Mouse (Mus musculus) midbrain, embryonic 12.5 days (tissue): ENCODE data around the gene Srd5a3. TPM values are rescaled to one million over a fixed set of nuclear protein-coding genes. Genes with fewer than 3 reads are reported as not detected.

Experiments used
- ATAC-seq: fragments of 200-750 bp; cut with Nextera tagmentation; 2 replicates; pipeline ENCODE4 v1.8.0; 2017; ENCODE audit warnings: low read depth, moderate TSS enrichment, moderate library complexity; ENCODE audit not compliant: low FRiP score
- H3K27ac ChIP-seq: fragments of 300-500 bp; sonication (generic); replicated peaks from 2 replicates; pipeline ENCODE4 v1.5.1; 2016; ENCODE audit warnings: mild to moderate bottlenecking
- H3K27me3 ChIP-seq: fragments of 300-500 bp; sonication (generic); 2 replicates; pipeline ENCODE4 v1.6.1; 2016; ENCODE audit warnings: mild to moderate bottlenecking
- H3K36me3 ChIP-seq: fragments of 300-500 bp; sonication (generic); 2 replicates; pipeline ENCODE4 v1.6.1; 2016
- H3K4me1 ChIP-seq: fragments of 300-500 bp; sonication (generic); 2 replicates; pipeline ENCODE4 v1.6.1; 2016
- H3K4me2 ChIP-seq: fragments of 300-500 bp; sonication (generic); replicated peaks from 2 replicates; pipeline ENCODE4 v1.6.1; 2016; ENCODE audit warnings: mild to moderate bottlenecking, moderate library complexity
- H3K4me3 ChIP-seq: fragments of 300-500 bp; sonication (generic); 2 replicates; pipeline ENCODE4 v1.5.1; 2016; ENCODE audit warnings: mild to moderate bottlenecking
- H3K9ac ChIP-seq: fragments of 300-500 bp; sonication (generic); replicated peaks from 2 replicates; pipeline ENCODE4 v1.6.1; 2016; ENCODE audit warnings: mild to moderate bottlenecking, moderate library complexity
- H3K9me3 ChIP-seq: fragments of 300-500 bp; sonication (generic); 2 replicates; pipeline ENCODE4 v1.6.1; 2016; ENCODE audit warnings: mild to moderate bottlenecking
- WGBS: fragments of 180-500 bp; shearing (Covaris S2); methylation state at CpG from one replicate; pipeline ENCODE4 v1.1.7; 2016; 5-methylcytosine and 5-hydroxymethylcytosine counted together
- polyA plus RNA-seq: library from polyadenylated mRNA; unstranded; fragments of >200 nt; fragmentation: Nextera tagmentation; extraction: Ambion mirVana; gene quantifications from 2 replicates; pipeline ENCODE4 v1.2.1, GENCODE M21; 2016

Gene Srd5a3
- polyA plus RNA-seq, 1 experiment from 2014 or later, result 15.8 TPM

- no peak overlapping the region for H3K9ac ChIP-seq
- no peaks in the 10 kb centered on the region for H3K36me3 ChIP-seq
- no peak overlapping the region for H3K4me3 ChIP-seq
- ATAC-seq, result no peak
- H3K27me3 ChIP-seq, result peaks cover 5% of the 10 kb centered on the region
- H3K4me1 ChIP-seq, result no peaks in the 10 kb centered on the region
- H3K27ac ChIP-seq, result no peak overlapping the region
- 84% methylated on average over 7 of the region's 7 CpGs for WGBS
- H3K9me3 ChIP-seq, result no peaks in the 10 kb centered on the region
- no peak overlapping the region for H3K4me2 ChIP-seq
These were observed 37.6 kb downstream of the Srd5a3 start for GRCm38 (mm10) chr5:76177664-76178063.

GRCm38 (mm10) chr5:76179171-76179570 is 39.1 kb downstream of the Srd5a3 start:
- 97% methylated on average over 5 of the region's 5 CpGs for WGBS
- no peak overlapping the region for H3K27ac ChIP-seq
- no peak for ATAC-seq
- H3K36me3 ChIP-seq, result no peaks in the 10 kb centered on the region
- H3K9ac ChIP-seq, result no peak overlapping the region
- H3K27me3 ChIP-seq, result peaks cover 8% of the 10 kb centered on the region
- no peaks in the 10 kb centered on the region for H3K9me3 ChIP-seq
- no peak overlapping the region for H3K4me3 ChIP-seq
- H3K4me1 ChIP-seq, result no peaks in the 10 kb centered on the region
- H3K4me2 ChIP-seq, result no peak overlapping the region

GRCm38 (mm10) chr5:76179791-76180190 is 39.7 kb downstream of the Srd5a3 start:
- ATAC-seq, result no peak
- no peak overlapping the region for H3K4me3 ChIP-seq
- H3K27me3 ChIP-seq, result peaks cover 8% of the 10 kb centered on the region
- WGBS, result 80% methylated on average over 5 of the region's 5 CpGs
- H3K9ac ChIP-seq, result no peak overlapping the region
- no peak overlapping the region for H3K4me2 ChIP-seq
- no peak overlapping the region for H3K27ac ChIP-seq
- H3K9me3 ChIP-seq, result no peaks in the 10 kb centered on the region
- peaks cover 2% of the 10 kb centered on the region; the same call in 1 of the 2 replicates for H3K4me1 ChIP-seq
- no peaks in the 10 kb centered on the region for H3K36me3 ChIP-seq

- H3K36me3 ChIP-seq, result no peaks in the 10 kb centered on the region
- no peak overlapping the region for H3K4me2 ChIP-seq
- 71% methylated on average over 3 of the region's 3 CpGs for WGBS
- no peak overlapping the region for H3K4me3 ChIP-seq
- peaks cover 8% of the 10 kb centered on the region for H3K27me3 ChIP-seq
- H3K27ac ChIP-seq, result no peak overlapping the region
- H3K9me3 ChIP-seq, result no peaks in the 10 kb centered on the region
- H3K9ac ChIP-seq, result no peak overlapping the region
- ATAC-seq, result no peak
- peaks cover 18% of the 10 kb centered on the region for H3K4me1 ChIP-seq
These were observed 42.3 kb downstream of the Srd5a3 start for GRCm38 (mm10) chr5:76182326-76182725.

GRCm38 (mm10) chr5:76183043-76183749 is 43.1 kb downstream of the Srd5a3 start:
- 0 out of 2 replicates have a peak overlapping the region, but pooled peaks have one; percentile 97 for H3K27ac ChIP-seq
- no peaks in the 10 kb centered on the region for H3K9me3 ChIP-seq
- peak overlapping the region; percentile 96 for H3K9ac ChIP-seq
- peaks cover 18% of the 10 kb centered on the region for H3K4me1 ChIP-seq
- H3K4me3 ChIP-seq, result peak overlapping the region; percentile 93
- ATAC-seq, result no peak
- H3K4me2 ChIP-seq, result peak overlapping the region; percentile 73
- peaks cover 8% of the 10 kb centered on the region for H3K27me3 ChIP-seq
- WGBS, result 43% methylated on average over 17 of the region's 17 CpGs
- H3K36me3 ChIP-seq, result no peaks in the 10 kb centered on the region

GRCm38 (mm10) chr5:76183750-76184261 is 43.7 kb downstream of the Srd5a3 start, which contains the start of gene Tmem165:
Gene Tmem165, plus strand, starts transcription at chr5:76183880.
- peak; percentile 97 for ATAC-seq
- WGBS, result 0% methylated on average over 53 of the region's 62 CpGs
- H3K4me3 ChIP-seq, result peak within 1 kb of the TSS; percentile 93
- H3K9ac ChIP-seq, result peak within 1 kb of the TSS; percentile 96
- H3K27ac ChIP-seq, result peak within 1 kb of the TSS; percentile 97
- peak within 1 kb of the TSS; percentile 73 for H3K4me2 ChIP-seq
- no peaks in the 10 kb centered on the region for H3K36me3 ChIP-seq
- H3K27me3 ChIP-seq, result peaks cover 8% of the 10 kb centered on the region
- H3K4me1 ChIP-seq, result peaks cover 18% of the 10 kb centered on the region
- H3K9me3 ChIP-seq, result no peaks in the 10 kb centered on the region

- peak overlapping the region; percentile 97 for H3K27ac ChIP-seq
- H3K36me3 ChIP-seq, result no peaks in the 10 kb centered on the region
- peak overlapping the region; percentile 96 for H3K9ac ChIP-seq
- no peaks in the 10 kb centered on the region for H3K9me3 ChIP-seq
- H3K4me2 ChIP-seq, result peak overlapping the region; percentile 73
- peaks cover 8% of the 10 kb centered on the region for H3K27me3 ChIP-seq
- peak; percentile 94 for ATAC-seq
- H3K4me3 ChIP-seq, result peak overlapping the region; percentile 93
- WGBS, result 5% methylated on average over 31 of the region's 38 CpGs
- peaks cover 18% of the 10 kb centered on the region for H3K4me1 ChIP-seq
These were observed 44.4 kb downstream of the Srd5a3 start for GRCm38 (mm10) chr5:76184286-76185080.

GRCm38 (mm10) chr5:76187885-76188284 is 47.8 kb downstream of the Srd5a3 start:
- 0 out of 2 replicates have a peak, but pooled peaks cover under 1% of the 10 kb centered on the region for H3K27me3 ChIP-seq
- 87% methylated on average over 5 of the region's 5 CpGs for WGBS
- H3K9me3 ChIP-seq, result no peaks in the 10 kb centered on the region
- H3K4me2 ChIP-seq, result no peak overlapping the region
- H3K27ac ChIP-seq, result no peak overlapping the region
- H3K4me1 ChIP-seq, result peaks cover 18% of the 10 kb centered on the region
- ATAC-seq, result no peak
- no peak overlapping the region for H3K4me3 ChIP-seq
- H3K9ac ChIP-seq, result no peak overlapping the region
- no peaks in the 10 kb centered on the region for H3K36me3 ChIP-seq

GRCm38 (mm10) chr5:76190609-76191008 is 50.5 kb downstream of the Srd5a3 start:
- no peak overlapping the region for H3K27ac ChIP-seq
- no peak overlapping the region for H3K4me3 ChIP-seq
- H3K4me1 ChIP-seq, result peaks cover 8% of the 10 kb centered on the region; the same call in 1 of the 2 replicates
- no peak overlapping the region for H3K9ac ChIP-seq
- no peaks in the 10 kb centered on the region for H3K27me3 ChIP-seq
- no peak for ATAC-seq
- no peaks in the 10 kb centered on the region for H3K9me3 ChIP-seq
- no peak overlapping the region for H3K4me2 ChIP-seq
- WGBS, result 89% methylated on average over 4 of the region's 4 CpGs
- 0 out of 2 replicates have a peak, but pooled peaks cover 6% of the 10 kb centered on the region for H3K36me3 ChIP-seq

- Histone ChIP-seq H3K4me2 (no peak overlapping the region), H3K27ac (no peak overlapping the region), H3K9me3 (no peaks in the 10 kb centered on the region), H3K36me3 (peaks cover 17% of the 10 kb centered on the region; the same call in 1 of the 2 replicates), H3K4me3 (no peak overlapping the region), H3K27me3 (no peaks in the 10 kb centered on the region), H3K9ac (no peak overlapping the region), H3K4me1 (no peaks in the 10 kb centered on the region)
- no peak for ATAC-seq
These were observed 53.0 kb downstream of the Srd5a3 start for GRCm38 (mm10) chr5:76193075-76193474.

GRCm38 (mm10) chr5:76194377-76194945 is 54.4 kb downstream of the Srd5a3 start:
- Histone ChIP-seq H3K27ac (no peak overlapping the region), H3K9me3 (no peaks in the 10 kb centered on the region), H3K4me2 (no peak overlapping the region), H3K4me3 (no peak overlapping the region), H3K36me3 (peaks cover 20% of the 10 kb centered on the region; the same call in 1 of the 2 replicates), H3K4me1 (no peaks in the 10 kb centered on the region), H3K9ac (no peak overlapping the region), H3K27me3 (no peaks in the 10 kb centered on the region)
- ATAC-seq, result no peak
- 93% methylated on average over 6 of the region's 6 CpGs for WGBS

GRCm38 (mm10) chr5:76199346-76199745 is 59.3 kb downstream of the Srd5a3 start:
- Histone ChIP-seq H3K4me3 (no peak overlapping the region), H3K4me2 (no peak overlapping the region), H3K36me3 (peaks cover 50% of the 10 kb centered on the region), H3K27me3 (no peaks in the 10 kb centered on the region), H3K27ac (no peak overlapping the region), H3K9me3 (no peaks in the 10 kb centered on the region), H3K4me1 (no peaks in the 10 kb centered on the region), H3K9ac (no peak overlapping the region)
- WGBS, result 95% methylated on average over 13 of the region's 13 CpGs
- no peak for ATAC-seq
